11 mouse cellular contexts compared by ENCODE assay signal in genomic region chr3:137961736-137962385, GRCm38 (mm10). TPM values are rescaled to one million over a fixed set of nuclear protein-coding genes. Genes with fewer than 3 reads are reported as not detected.
DNase-seq lines count a peak whose midpoint lies in the region; ATAC-seq and TF ChIP-seq lines count a peak whose summit lies in the region.
"Had no signal": no experiment of that assay in that cellular context is flagged by ENCODE, and none has a peak within 500 bp of the region (broad histone marks: within the 10 kb centered on the region; RNA-seq: fewer than 3 reads in every experiment).

No protein-coding gene starts in this region.

- H3K27ac ChIP-seq in lung, embryonic 16.5 days (ENCODE audit: low read length) = no peak overlapping the region
- no peak overlapping the region for H3K27ac ChIP-seq in forebrain, embryonic 11.5 days (ENCODE audit: low read depth, low read length)
- H3K27ac ChIP-seq: limb, embryonic 12.5 days had no signal

- no peak for TF ChIP-seq POLR2A in myocyte (IDR thresholded peaks at IDR 0.05; ENCODE audit: insufficient read length, low read depth)

- peak; percentile 83 for ATAC-seq in cerebellum, adult (ENCODE audit: insufficient number of reproducible peaks, low FRiP score, low TSS enrichment)
- peak; percentile 72 for ATAC-seq in lung, embryonic 16.5 days (ENCODE audit: low read depth)
- no peak for ATAC-seq in forebrain, embryonic 11.5 days (replicated peaks; ENCODE audit: low FRiP score)

- H3K4me3 ChIP-seq in lung, embryonic 16.5 days (ENCODE audit: low read length) = no peak overlapping the region
- no peak overlapping the region for H3K4me3 ChIP-seq in myocyte
- H3K4me3 ChIP-seq in forebrain, embryonic 11.5 days (ENCODE audit: low read depth, low read length) = no peak overlapping the region
- H3K4me3 ChIP-seq: erythroblast, embryonic 14.5 days; limb, embryonic 12.5 days had no signal

- H3K4me1 ChIP-seq in lung, embryonic 16.5 days (replicated peaks; ENCODE audit: control insufficient read depth, insufficient read depth, low read length) = no peaks in the 10 kb centered on the region
- H3K4me1 ChIP-seq in forebrain, embryonic 11.5 days (replicated peaks; ENCODE audit: control insufficient read depth, insufficient read depth, low read length) = no peaks in the 10 kb centered on the region
- H3K4me1 ChIP-seq: limb, embryonic 12.5 days had no signal

- no peaks in the 10 kb centered on the region for H3K9me3 ChIP-seq in lung, embryonic 16.5 days (ENCODE audit: control insufficient read depth, low read length)
- H3K9me3 ChIP-seq in forebrain, embryonic 11.5 days (ENCODE audit: control insufficient read depth, low read length) = no peaks in the 10 kb centered on the region
- H3K9me3 ChIP-seq: limb, embryonic 12.5 days had no signal

- 25% methylated on average over 8 of the region's 8 CpGs for WGBS in lung, embryonic 16.5 days
- 70% methylated on average over 8 of the region's 8 CpGs for WGBS in forebrain, embryonic 11.5 days

- H3K9ac ChIP-seq in lung, embryonic 16.5 days (ENCODE audit: low read length) = no peak overlapping the region
- H3K9ac ChIP-seq in forebrain, embryonic 11.5 days (ENCODE audit: low read length) = no peak overlapping the region
- H3K9ac ChIP-seq: limb, embryonic 12.5 days had no signal

- no peaks in the 10 kb centered on the region for H3K36me3 ChIP-seq in lung, embryonic 16.5 days (ENCODE audit: control insufficient read depth, insufficient read depth, low read length)
- no peaks in the 10 kb centered on the region for H3K36me3 ChIP-seq in myocyte (ENCODE audit: control insufficient read depth, insufficient read depth)
- no peaks in the 10 kb centered on the region for H3K36me3 ChIP-seq in forebrain, embryonic 11.5 days (ENCODE audit: control insufficient read depth, insufficient read depth, low read length)
- H3K36me3 ChIP-seq: limb, embryonic 12.5 days had no signal

- no peak overlapping the region for H3ac ChIP-seq in myocyte (ENCODE audit: control insufficient read depth, insufficient read length)

- DNase-seq in cerebellum, postnatal 4 days (ENCODE audit: low spot score in 2 of 2) = no peak
- DNase-seq in lung, postnatal 14 days = no peak
- peak; percentile 52 to 73 for DNase-seq in cerebellum, postnatal 25 days
- DNase-seq in kidney, adult 18-20 months = no peak
- no peak for DNase-seq in forebrain, embryonic 11.5 days (ENCODE audit: low spot score)
- DNase-seq: kidney, adult 2 months had no signal

- H3K27me3 ChIP-seq in lung, embryonic 16.5 days (ENCODE audit: control insufficient read depth, insufficient read depth, low read depth, low read length) = no peaks in the 10 kb centered on the region
- H3K27me3 ChIP-seq in myocyte (ENCODE audit: control insufficient read depth, insufficient read depth, insufficient read length) = no peaks in the 10 kb centered on the region
- no peaks in the 10 kb centered on the region for H3K27me3 ChIP-seq in forebrain, embryonic 11.5 days (ENCODE audit: control insufficient read depth, insufficient read depth, low read length)
- H3K27me3 ChIP-seq: limb, embryonic 12.5 days had no signal

- no peaks in the 10 kb centered on the region for H3K79me2 ChIP-seq in myocyte (ENCODE audit: control insufficient read depth, insufficient read depth)

- no peak overlapping the region for H3K4me2 ChIP-seq in lung, embryonic 16.5 days (ENCODE audit: low read depth, low read length)
- H3K4me2 ChIP-seq in myocyte (ENCODE audit: low read depth) = no peak overlapping the region
- H3K4me2 ChIP-seq in forebrain, embryonic 11.5 days (ENCODE audit: low read depth, low read length, severe bottlenecking) = no peak overlapping the region
- H3K4me2 ChIP-seq: limb, embryonic 12.5 days had no signal

TF ChIP-seq in myocyte, 11 proteins besides CTCF, POLR2A, EP300 and RAD21:
- peak; percentile 57 for TF ChIP-seq USF1 (IDR thresholded peaks at IDR 0.05; ENCODE audit: low read depth)
- no peak for TF ChIP-seq MYOG (IDR thresholded peaks at IDR 0.05; ENCODE audit: control insufficient read depth in 1 of 3, insufficient read depth in 1 of 3, insufficient read length in 2 of 3, low read depth in 2 of 3)
- TF ChIP-seq TCF3 (IDR thresholded peaks at IDR 0.05; ENCODE audit: insufficient read length, low read depth) = no peak

RNA-seq across cellular contexts. Expression of gene Dapp1, which starts 19.5 kb away (rescaled TPM):
- polyA plus RNA-seq in lung, embryonic 16.5 days (2015; fragmentation: Nextera tagmentation; extraction: Ambion mirVana) = 7.5 and 9.0 TPM in 2 replicates
- 0.16 TPM for polyA plus RNA-seq in myocyte (2012; fragmentation: generic; extraction: Trizol)
- polyA plus RNA-seq in forebrain, embryonic 11.5 days (2014; fragmentation: Nextera tagmentation; extraction: Ambion mirVana) = 4.8 and 6.9 TPM in 2 replicates

RNA-seq across cellular contexts. Expression of gene Lamtor3, which starts 43.6 kb away (rescaled TPM):
- polyA plus RNA-seq in lung, embryonic 16.5 days (2015; fragmentation: Nextera tagmentation; extraction: Ambion mirVana) = 108 and 112 TPM in 2 replicates
- polyA plus RNA-seq in myocyte (2012; fragmentation: generic; extraction: Trizol) = 48.7 TPM
- polyA plus RNA-seq in forebrain, embryonic 11.5 days (2014; fragmentation: Nextera tagmentation; extraction: Ambion mirVana) = 102 and 107 TPM in 2 replicates

Comparison
In these comparisons a context has a peak if more than half of its experiments do, and no peak if none do; other contexts are left out.
1. DNase-seq: peak in cerebellum, postnatal 25 days (2 of 2); none in cerebellum, postnatal 4 days (0 of 2), lung, postnatal 14 days (single experiment), kidney, adult 18-20 months (single experiment) and forebrain, embryonic 11.5 days (single experiment).